Mouse (Mus musculus) MEL (cell line): ENCODE results near the gene Slc39a11. TPM values are rescaled to one million over a fixed set of nuclear protein-coding genes. Genes with fewer than 3 reads are reported as not detected.

Experiments
- DNase-seq: peaks from one replicate; pipeline ENCODE4 v3.0.0; 2011; ENCODE audit warnings: low read depth, low spot score
- H3K27ac ChIP-seq: 2 replicates; pipeline ENCODE4 v1.5.1; 2012; ENCODE audit warnings: low read depth, mild to moderate bottlenecking, control low read depth, low read length, moderate library complexity; ENCODE audit not compliant: control insufficient read depth
- H3K27me3 ChIP-seq, 2 experiments: fragments of 150-350 bp in 1 of 2; sonication (generic) in 1 of 2; 2 replicates each; pipeline ENCODE4 v1.6.1; 2012; ENCODE audit warnings: low read length in 2 of 2, mild to moderate bottlenecking in 2 of 2, improper control_type of control experiment in 1 of 2, moderate library complexity in 1 of 2; ENCODE audit not compliant: insufficient read depth in 2 of 2, control insufficient read depth in 1 of 2
- H3K36me3 ChIP-seq, 2 experiments: 2 replicates each; pipeline ENCODE4 v1.6.1; 2012 to 2014; ENCODE audit warnings: low read length in 2 of 2, improper control_type of control experiment in 1 of 2, inconsistent platforms in 1 of 2, mild to moderate bottlenecking in 1 of 2; ENCODE audit not compliant: insufficient read depth in 2 of 2, control insufficient read depth in 1 of 2
- H3K4me1 ChIP-seq, 2 experiments: fragments of 150-350 bp in 1 of 2; sonication (generic) in 1 of 2; 2 replicates each; pipeline ENCODE4 v1.6.1; 2012; ENCODE audit warnings: low read length in 2 of 2, improper control_type of control experiment in 1 of 2, mild to moderate bottlenecking in 1 of 2; ENCODE audit not compliant: insufficient read depth in 2 of 2, control insufficient read depth in 1 of 2
- H3K4me3 ChIP-seq, 2 experiments: fragments of 150-350 bp in 1 of 2; sonication (generic) in 1 of 2; 2 replicates each; pipeline ENCODE4 v1.5.1; 2012; ENCODE audit warnings: low read depth in 2 of 2, low read length in 2 of 2, mild to moderate bottlenecking in 2 of 2, moderate library complexity in 2 of 2, control low read depth in 1 of 2, improper control_type of control experiment in 1 of 2; ENCODE audit not compliant: control insufficient read depth in 1 of 2, insufficient read depth in 1 of 2
- H3K79me2 ChIP-seq: 2 replicates; pipeline ENCODE4 v1.6.1; 2012; ENCODE audit warnings: mild to moderate bottlenecking, low read length, moderate library complexity; ENCODE audit not compliant: control insufficient read depth, poor library complexity, insufficient read depth
- H3K9ac ChIP-seq: 2 replicates; pipeline ENCODE4 v1.6.1; 2012; ENCODE audit warnings: low read depth, mild to moderate bottlenecking, control low read depth, low read length, moderate library complexity; ENCODE audit not compliant: control insufficient read depth, poor library complexity, severe bottlenecking
- H3K9me3 ChIP-seq: fragments of 150-350 bp; sonication (generic); replicated peaks from 2 replicates; pipeline ENCODE4 v1.6.1; 2012; ENCODE audit warnings: mild to moderate bottlenecking, low read length, improper control_type of control experiment, moderate library complexity; ENCODE audit not compliant: insufficient read depth
- BHLHE40 ChIP-seq: IDR thresholded peaks from 2 replicates; pipeline ENCODE4 v1.6.1; 2012; ENCODE audit warnings: low read depth, mild to moderate bottlenecking, inconsistent platforms, low read length, improper control_type of control experiment, borderline replicate concordance
- CHD1 ChIP-seq: IDR thresholded peaks from 2 replicates; pipeline ENCODE4 v1.6.1; 2012; ENCODE audit warnings: low read depth, mild to moderate bottlenecking, inconsistent platforms, low read length, improper control_type of control experiment
- CHD2 ChIP-seq: IDR thresholded peaks from 2 replicates; pipeline ENCODE4 v1.6.1; 2011; ENCODE audit warnings: low read length, improper control_type of control experiment
- CTCF ChIP-seq, 3 experiments: IDR thresholded peaks in 2 of 3; conservative IDR thresholded peaks in 1 of 3; 2 replicates each; pipeline ENCODE4 v1.5.1; 2011 to 2012; ENCODE audit warnings: low read length in 3 of 3, low read depth in 2 of 3, mild to moderate bottlenecking in 2 of 3, improper control_type of control experiment in 1 of 3, inconsistent platforms in 1 of 3, mixed read lengths in 1 of 3, moderate library complexity in 1 of 3; ENCODE audit not compliant: control insufficient read depth in 1 of 3, insufficient read depth in 1 of 3, poor library complexity in 1 of 3, severe bottlenecking in 1 of 3
- ELF1 ChIP-seq: IDR thresholded peaks from 2 replicates; pipeline ENCODE4 v1.6.1; 2014; ENCODE audit warnings: low read depth, mild to moderate bottlenecking, inconsistent platforms, low read length, improper control_type of control experiment, moderate library complexity
- GABPA ChIP-seq: IDR thresholded peaks from 2 replicates; pipeline ENCODE4 v1.6.1; 2012; ENCODE audit warnings: low read depth, mild to moderate bottlenecking, inconsistent platforms, low read length, improper control_type of control experiment, moderate library complexity
- HCFC1 ChIP-seq: IDR thresholded peaks from 2 replicates; pipeline ENCODE4 v1.6.1; 2012; ENCODE audit warnings: low read depth, mild to moderate bottlenecking, inconsistent platforms, low read length, improper control_type of control experiment, moderate library complexity
- JUND ChIP-seq: IDR thresholded peaks from 2 replicates; pipeline ENCODE4 v1.6.1; 2011; ENCODE audit warnings: low read depth, mild to moderate bottlenecking, improper control_type of control experiment, low read length
- MAFK ChIP-seq: IDR thresholded peaks from 2 replicates; pipeline ENCODE4 v1.6.1; 2011; ENCODE audit warnings: low read depth, mild to moderate bottlenecking, low read length, improper control_type of control experiment, borderline replicate concordance
- MAZ ChIP-seq: IDR thresholded peaks from 2 replicates; pipeline ENCODE4 v1.6.1; 2012; ENCODE audit warnings: low read depth, mild to moderate bottlenecking, inconsistent platforms, low read length, improper control_type of control experiment
- MXI1 ChIP-seq: IDR thresholded peaks from 2 replicates; pipeline ENCODE4 v1.6.1; 2011; ENCODE audit warnings: mild to moderate bottlenecking, low read depth, low read length, improper control_type of control experiment
- MYB ChIP-seq: IDR thresholded peaks from 2 replicates; pipeline ENCODE4 v1.6.1; 2011; ENCODE audit warnings: mild to moderate bottlenecking, low read depth, low read length, improper control_type of control experiment
- MYC ChIP-seq: IDR thresholded peaks from 2 replicates; pipeline ENCODE4 v1.6.1; 2011; ENCODE audit warnings: low read depth, mild to moderate bottlenecking, low read length, improper control_type of control experiment, moderate library complexity
- NELFE ChIP-seq: IDR thresholded peaks from 2 replicates; pipeline ENCODE4 v1.6.1; 2011; ENCODE audit warnings: low read depth, low read length, improper control_type of control experiment
- NRF1 ChIP-seq: IDR thresholded peaks from 2 replicates; pipeline ENCODE4 v1.6.1; 2014; ENCODE audit warnings: low read depth, mild to moderate bottlenecking, inconsistent platforms, low read length, improper control_type of control experiment, moderate library complexity; ENCODE audit not compliant: poor library complexity, insufficient read depth, severe bottlenecking
- POLR2A ChIP-seq, 2 experiments: IDR thresholded peaks; 2 replicates each; pipeline ENCODE4 v1.6.1; 2011 to 2012; ENCODE audit warnings: low read length in 2 of 2, mild to moderate bottlenecking in 2 of 2, control low read depth in 1 of 2, improper control_type of control experiment in 1 of 2, low read depth in 1 of 2, moderate library complexity in 1 of 2; ENCODE audit not compliant: control insufficient read depth in 1 of 2, insufficient read depth in 1 of 2, poor library complexity in 1 of 2
- RAD21 ChIP-seq: IDR thresholded peaks from 2 replicates; pipeline ENCODE4 v1.6.1; 2011; ENCODE audit warnings: mild to moderate bottlenecking, low read depth, low read length, improper control_type of control experiment
- RCOR1 ChIP-seq: IDR thresholded peaks from 2 replicates; pipeline ENCODE4 v1.6.1; 2012; ENCODE audit warnings: low read depth, mild to moderate bottlenecking, inconsistent platforms, low read length, improper control_type of control experiment
- TAL1 ChIP-seq: IDR thresholded peaks from 2 replicates; pipeline ENCODE4 v1.6.1; 2012; ENCODE audit warnings: mild to moderate bottlenecking, inconsistent platforms, low read length, moderate library complexity, mixed read lengths
- TBP ChIP-seq: IDR thresholded peaks from 2 replicates; pipeline ENCODE4 v1.8.0; 2011; ENCODE audit warnings: low read depth, low read length, improper control_type of control experiment
- TCF12 ChIP-seq: IDR thresholded peaks from 2 replicates; pipeline ENCODE4 v1.6.1; 2014; ENCODE audit warnings: low read depth, mild to moderate bottlenecking, inconsistent platforms, low read length, improper control_type of control experiment, moderate library complexity
- UBTF ChIP-seq: IDR thresholded peaks from 2 replicates; pipeline ENCODE4 v1.6.1; 2012; ENCODE audit warnings: low read depth, mild to moderate bottlenecking, inconsistent platforms, low read length, improper control_type of control experiment, moderate library complexity, borderline replicate concordance; ENCODE audit not compliant: insufficient read depth
- USF1 ChIP-seq: IDR thresholded peaks from 2 replicates; pipeline ENCODE4 v1.6.1; 2014; ENCODE audit warnings: low read depth, mild to moderate bottlenecking, inconsistent platforms, low read length, improper control_type of control experiment, moderate library complexity
- USF2 ChIP-seq, 2 experiments: IDR thresholded peaks; 2 replicates each; pipeline ENCODE4 v1.6.1; 2011 to 2012; ENCODE audit warnings: improper control_type of control experiment in 2 of 2, low read length in 2 of 2, borderline replicate concordance in 1 of 2, inconsistent platforms in 1 of 2, low read depth in 1 of 2, mild to moderate bottlenecking in 1 of 2; ENCODE audit not compliant: insufficient read depth in 1 of 2
- ZC3H11A ChIP-seq: IDR thresholded peaks from 2 replicates; pipeline ENCODE4 v1.6.1; 2012; ENCODE audit warnings: low read depth, mild to moderate bottlenecking, inconsistent platforms, low read length, improper control_type of control experiment
- ZMIZ1 ChIP-seq: IDR thresholded peaks from 2 replicates; pipeline ENCODE4 v1.6.1; 2012; ENCODE audit warnings: low read depth, mild to moderate bottlenecking, inconsistent platforms, low read length, improper control_type of control experiment, moderate library complexity
- polyA plus RNA-seq, 2 experiments: library from polyadenylated mRNA; stranded (reverse) in 1 of 2; unstranded in 1 of 2; fragments of >175 nt in 1 of 2; fragments of >200 nt in 1 of 2; gene quantifications; 2 replicates each; pipeline versions ENCODE4 v1.2.1 to v1.2.4; 2012; ENCODE audit warnings: low replicate concordance in 2 of 2, low read depth in 1 of 2; ENCODE audit not compliant: insufficient read length in 2 of 2, insufficient read depth in 1 of 2, missing spikeins in 1 of 2
- total RNA-seq: library from RNA; depleted of rRNA; stranded (reverse); fragments of 300-350 nt; gene quantifications from 2 replicates; pipeline ENCODE4 v1.2.3, GENCODE M21; 2012

Gene Slc39a11
- total and polyA plus RNA-seq, 3 experiments, result 34.2 to 45.6 TPM; not detected in 1

DNA sequence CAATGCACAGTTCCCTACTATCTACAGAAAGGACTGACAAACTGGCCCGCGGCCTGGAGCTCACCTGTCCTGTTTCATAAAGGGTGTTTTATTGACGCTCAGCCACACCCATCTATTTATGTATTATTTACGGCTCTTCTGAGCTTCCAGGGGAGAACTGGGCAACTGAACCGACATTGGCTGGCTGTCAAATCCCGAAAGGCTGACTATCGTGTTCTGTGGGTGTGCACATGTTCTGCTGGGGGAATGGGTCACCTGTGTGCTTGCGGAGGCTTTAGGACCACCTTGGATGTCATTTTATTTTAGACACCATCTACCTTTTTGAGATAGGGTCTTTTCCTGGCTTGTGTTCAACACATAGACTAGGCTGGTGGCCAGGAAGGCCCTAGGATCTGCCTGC lies 375.8 kb downstream of the Slc39a11 start:
- no peak for DNase-seq
- no peak overlapping the region for H3K4me3 ChIP-seq
- H3K27ac ChIP-seq, result no peak overlapping the region
- H3K36me3 ChIP-seq, result no peaks in the 10 kb centered on the region
- TF ChIP-seq USF1 (no peak), ZC3H11A (no peak), TCF12 (no peak), CHD2 (no peak), RAD21 (no peak), MXI1 (no peak), BHLHE40 (no peak), MAZ (no peak), MAFK (no peak), GABPA (no peak), CHD1 (no peak), MYB (no peak), UBTF (no peak), JUND (no peak), TBP (no peak)
- TF ChIP-seq, all 39 proteins: peak for 0
- Histone ChIP-seq H3K9me3 (no peaks in the 10 kb centered on the region), H3K79me2 (no peaks in the 10 kb centered on the region), H3K9ac (no peak overlapping the region), H3K27me3 (no peaks in the 10 kb centered on the region), H3K4me1 (no peaks in the 10 kb centered on the region)

GRCm38 (mm10) chr11:113271857-113272256 lies 378.0 kb downstream of the Slc39a11 start:
- Histone ChIP-seq H3K36me3 (no peaks in the 10 kb centered on the region), H3K4me1 (no peaks in the 10 kb centered on the region), H3K79me2 (no peaks in the 10 kb centered on the region), H3K9me3 (no peaks in the 10 kb centered on the region), H3K27ac (no peak overlapping the region), H3K9ac (no peak overlapping the region), H3K27me3 (no peaks in the 10 kb centered on the region), H3K4me3 (no peak overlapping the region)
- DNase-seq, result no peak
- TF ChIP-seq TCF12 (no peak), ELF1 (no peak), HCFC1 (no peak), GABPA (no peak), NRF1 (no peak), ZC3H11A (no peak), RCOR1 (no peak), CHD2 (no peak), ZMIZ1 (no peak), BHLHE40 (no peak), NELFE (no peak), USF2 (IDR thresholded peaks at IDR 0.05; ENCODE audit: borderline replicate concordance in 1 of 2, insufficient read depth in 1 of 2, low read depth in 1 of 2, low read length in 2 of 2) (no peak), POLR2A (IDR thresholded peaks at IDR 0.05; ENCODE audit: control insufficient read depth in 1 of 2, insufficient read depth in 1 of 2, low read depth in 1 of 2, low read length in 2 of 2, poor library complexity in 1 of 2) (no peak), TAL1 (no peak), MAZ (no peak), MAFK (no peak), MYC (no peak), TBP (no peak), CTCF (IDR thresholded peaks at IDR 0.05 in 2 of 3, conservative IDR thresholded peaks at IDR 0.05 in 1 of 3; ENCODE audit: control insufficient read depth in 1 of 3, insufficient read depth in 1 of 3, low read depth in 2 of 3, low read length in 3 of 3, poor library complexity in 1 of 3, severe bottlenecking in 1 of 3) (no peak)
